Mouse (Mus musculus) cerebellum, adult 9-10 months (tissue): ENCODE results near the gene Zfp574.
A peak's percentile ranks its signal among the peaks of the same experiment; 100 is the strongest.
"Not testable (repeated sequence)": the region's sequence is repeated elsewhere in the genome, so short reads cannot be mapped to it uniquely, and the experiment has no call there.

Source experiments
- DNase-seq: peaks from one replicate; pipeline ENCODE4 v3.0.0; 2022

Zfp574 gene

GRCm38 (mm10) chr7:25071979-25072715, at the start of gene Zfp574, which contains the start of gene Grik5:
Gene Zfp574 (plus strand): TSS chr7:25072567.
Gene Grik5 (minus strand): TSS chr7:25072346.
- DNase-seq = peak; percentile 46

- no peak for DNase-seq
These were observed 46.4 kb upstream of the Zfp574 start for GRCm38 (mm10) chr7:25025855-25026439.

- no peak for DNase-seq
These were observed 45.9 kb upstream of the Zfp574 start for GRCm38 (mm10) chr7:25026452-25026851.

- DNase-seq = peak; percentile 83
These were observed 42.2 kb upstream of the Zfp574 start for GRCm38 (mm10) chr7:25030032-25030753.

- DNase-seq = no peak
These were observed 40.8 kb upstream of the Zfp574 start for GRCm38 (mm10) chr7:25031528-25031927.

GRCm38 (mm10) chr7:25034796-25035195, 37.6 kb upstream of the Zfp574 start:
- DNase-seq = no peak

GRCm38 (mm10) chr7:25035916-25036315, 36.5 kb upstream of the Zfp574 start:
- DNase-seq = peak; percentile 90

GRCm38 (mm10) chr7:25041921-25042320, 30.4 kb upstream of the Zfp574 start:
- DNase-seq = no peak

GRCm38 (mm10) chr7:25044599-25044998, 27.8 kb upstream of the Zfp574 start:
- DNase-seq = not testable (repeated sequence)

- DNase-seq = peak; percentile 54
These were observed 25.0 kb upstream of the Zfp574 start for GRCm38 (mm10) chr7:25047363-25047762.

- no peak for DNase-seq
These were observed 23.0 kb upstream of the Zfp574 start for GRCm38 (mm10) chr7:25049295-25049930.

GRCm38 (mm10) chr7:25052587-25052986, 19.8 kb upstream of the Zfp574 start:
- no peak for DNase-seq

- DNase-seq = no peak
These were observed 15.4 kb upstream of the Zfp574 start for GRCm38 (mm10) chr7:25056951-25057350.

- DNase-seq = no peak
These were observed 14.5 kb upstream of the Zfp574 start for GRCm38 (mm10) chr7:25057888-25058287.

- DNase-seq = no peak
These were observed 14.0 kb upstream of the Zfp574 start for GRCm38 (mm10) chr7:25058394-25058793.

GRCm38 (mm10) chr7:25058836-25059235, 13.5 kb upstream of the Zfp574 start:
- DNase-seq = no peak

- DNase-seq = no peak
These were observed 9.0 kb upstream of the Zfp574 start for GRCm38 (mm10) chr7:25063346-25063745.

GRCm38 (mm10) chr7:25063900-25064299, 8.5 kb upstream of the Zfp574 start:
- no peak for DNase-seq

GRCm38 (mm10) chr7:25067338-25067737, 5.0 kb upstream of the Zfp574 start:
- no peak for DNase-seq

- no peak for DNase-seq
These were observed 4.3 kb upstream of the Zfp574 start for GRCm38 (mm10) chr7:25067909-25068656.

- no peak for DNase-seq
These were observed 3.6 kb upstream of the Zfp574 start for GRCm38 (mm10) chr7:25068724-25069123.

- peak; percentile 69 for DNase-seq
These were observed 486 bp downstream of the Zfp574 start for GRCm38 (mm10) chr7:25072716-25073390.
